Mouse (Mus musculus) limb, embryonic 11.5 days (tissue): ENCODE measurements around the gene Amer2. TPM values are rescaled to one million over a fixed set of nuclear protein-coding genes. Genes with fewer than 3 reads are reported as not detected.

ENCODE experiments used
- ATAC-seq: fragments of 200-750 bp; cut with Nextera tagmentation; 2 replicates; pipeline ENCODE4 v1.8.0; 2017; ENCODE audit warnings: low read depth; ENCODE audit not compliant: insufficient number of reproducible peaks, low FRiP score, low TSS enrichment
- DNase-seq: peaks from one replicate; pipeline ENCODE4 v3.0.0-alpha.2; 2015; ENCODE audit warnings: low spot score
- H3K27ac ChIP-seq: fragments of 300-500 bp; sonication (generic); replicated peaks from 2 replicates; pipeline ENCODE4 v1.5.1; 2014; ENCODE audit warnings: low read depth, mild to moderate bottlenecking, low read length
- H3K27me3 ChIP-seq: fragments of 300-500 bp; sonication (generic); 2 replicates; pipeline ENCODE4 v1.6.1; 2014; ENCODE audit warnings: mild to moderate bottlenecking, low read length, mixed read lengths; ENCODE audit not compliant: control insufficient read depth, insufficient read depth
- H3K36me3 ChIP-seq: fragments of 300-500 bp; sonication (generic); 2 replicates; pipeline ENCODE4 v1.6.1; 2014; ENCODE audit warnings: mild to moderate bottlenecking, low read length, moderate library complexity, mixed read lengths; ENCODE audit not compliant: control insufficient read depth, insufficient read depth
- H3K4me1 ChIP-seq: fragments of 300-500 bp; sonication (generic); 2 replicates; pipeline ENCODE4 v1.6.1; 2014; ENCODE audit warnings: low read length, mixed read lengths; ENCODE audit not compliant: control insufficient read depth, insufficient read depth
- H3K4me2 ChIP-seq: fragments of 300-500 bp; sonication (generic); 2 replicates; pipeline ENCODE4 v1.6.1; 2014; ENCODE audit warnings: low read depth, mild to moderate bottlenecking, moderate library complexity; ENCODE audit not compliant: severe bottlenecking
- H3K4me3 ChIP-seq: fragments of 300-500 bp; sonication (generic); 2 replicates; pipeline ENCODE4 v1.5.1; 2014; ENCODE audit warnings: low read depth, low read length
- H3K9ac ChIP-seq: fragments of 300-500 bp; sonication (generic); 2 replicates; pipeline ENCODE4 v1.6.1; 2014; ENCODE audit warnings: mild to moderate bottlenecking, low read length
- H3K9me3 ChIP-seq: fragments of 300-500 bp; sonication (generic); 2 replicates; pipeline ENCODE4 v1.6.1; 2016; ENCODE audit warnings: low read length; ENCODE audit not compliant: control insufficient read depth
- WGBS: fragments of 180-500 bp; shearing (Covaris S2); extraction: QIAGEN DNeasy Blood & Tissue Kit; methylation state at CpG from one replicate; pipeline ENCODE4 v1.1.7; 2014; 5-methylcytosine and 5-hydroxymethylcytosine counted together
- polyA plus RNA-seq: library from polyadenylated mRNA; unstranded; fragments of >200 nt; fragmentation: Nextera tagmentation; extraction: Ambion mirVana; gene quantifications from 2 replicates; pipeline ENCODE4 v1.2.1, GENCODE M21; 2014

Amer2 gene
- polyA plus RNA-seq, 1 experiment from 2014 or later = 3.3 TPM

- no peak overlapping the region for H3K4me3 ChIP-seq
- no peak overlapping the region for H3K4me2 ChIP-seq
- H3K9me3 ChIP-seq = no peaks in the 10 kb centered on the region
- no peak for DNase-seq
- no peaks in the 10 kb centered on the region for H3K27me3 ChIP-seq
- ATAC-seq = no peak
- WGBS = 80% methylated on average over 2 of the region's 2 CpGs
- no peaks in the 10 kb centered on the region for H3K36me3 ChIP-seq
- H3K9ac ChIP-seq = no peak overlapping the region
- H3K27ac ChIP-seq = no peak overlapping the region
- H3K4me1 ChIP-seq = no peaks in the 10 kb centered on the region
Observed at GRCm38 (mm10) chr14:60403228-60403627, 30.2 kb downstream of the Amer2 start.

GRCm38 (mm10) chr14:60405829-60406228 is 32.8 kb downstream of the Amer2 start:
- Histone ChIP-seq H3K27ac (no peak overlapping the region), H3K9ac (no peak overlapping the region), H3K4me3 (no peak overlapping the region), H3K4me1 (peaks cover 9% of the 10 kb centered on the region), H3K36me3 (no peaks in the 10 kb centered on the region), H3K4me2 (no peak overlapping the region), H3K9me3 (no peaks in the 10 kb centered on the region), H3K27me3 (no peaks in the 10 kb centered on the region)
- WGBS = 45% methylated on average over 2 of the region's 2 CpGs
- ATAC-seq = no peak
- DNase-seq = no peak

- peaks cover 9% of the 10 kb centered on the region for H3K4me1 ChIP-seq
- no peaks in the 10 kb centered on the region for H3K9me3 ChIP-seq
- ATAC-seq = no peak
- H3K36me3 ChIP-seq = no peaks in the 10 kb centered on the region
- no peak overlapping the region for H3K9ac ChIP-seq
- H3K27me3 ChIP-seq = no peaks in the 10 kb centered on the region
- WGBS = 88% methylated on average over 5 of the region's 5 CpGs
- H3K4me3 ChIP-seq = no peak overlapping the region
- H3K4me2 ChIP-seq = no peak overlapping the region
- no peak for DNase-seq
- no peak overlapping the region for H3K27ac ChIP-seq
Observed at GRCm38 (mm10) chr14:60406543-60406942, 33.5 kb downstream of the Amer2 start.

GRCm38 (mm10) chr14:60407319-60407718 is 34.3 kb downstream of the Amer2 start:
- H3K4me2 ChIP-seq = no peak overlapping the region
- DNase-seq (no peak), ATAC-seq (no peak)
- no peak overlapping the region for H3K27ac ChIP-seq
- no peak overlapping the region for H3K4me3 ChIP-seq
- no peaks in the 10 kb centered on the region for H3K9me3 ChIP-seq
- peaks cover 9% of the 10 kb centered on the region for H3K4me1 ChIP-seq
- H3K27me3 ChIP-seq = no peaks in the 10 kb centered on the region
- no peaks in the 10 kb centered on the region for H3K36me3 ChIP-seq
- WGBS = 75% methylated on average over 9 of the region's 9 CpGs
- H3K9ac ChIP-seq = no peak overlapping the region

GRCm38 (mm10) chr14:60409702-60410491 is 36.8 kb downstream of the Amer2 start:
- no peak for ATAC-seq
- Histone ChIP-seq H3K4me3 (no peak overlapping the region), H3K27ac (no peak overlapping the region)

GRCm38 (mm10) chr14:60411229-60411628 is 38.2 kb downstream of the Amer2 start:
- WGBS = 83% methylated on average over 6 of the region's 6 CpGs
- ATAC-seq (no peak), DNase-seq (no peak)
- Histone ChIP-seq H3K4me1 (peaks cover 9% of the 10 kb centered on the region), H3K27me3 (no peaks in the 10 kb centered on the region), H3K36me3 (no peaks in the 10 kb centered on the region), H3K4me2 (no peak overlapping the region), H3K4me3 (no peak overlapping the region), H3K9me3 (no peaks in the 10 kb centered on the region), H3K27ac (no peak overlapping the region), H3K9ac (no peak overlapping the region)

More at GRCm38 (mm10) chr14:60409702-60410491, 36.8 kb downstream of the Amer2 start:
- 23% methylated on average over 12 of the region's 12 CpGs for WGBS
- H3K9ac ChIP-seq = no peak overlapping the region
- peak overlapping the region; percentile 7; the same call in 1 of the 2 replicates for H3K4me2 ChIP-seq
- peak; percentile 24 for DNase-seq
- H3K36me3 ChIP-seq = no peaks in the 10 kb centered on the region
- peaks cover 9% of the 10 kb centered on the region for H3K4me1 ChIP-seq
- H3K9me3 ChIP-seq = no peaks in the 10 kb centered on the region
- H3K27me3 ChIP-seq = no peaks in the 10 kb centered on the region

- no peak overlapping the region for H3K4me3 ChIP-seq
- H3K9ac ChIP-seq = no peak overlapping the region
- no peak overlapping the region for H3K4me2 ChIP-seq
- H3K9me3 ChIP-seq = no peaks in the 10 kb centered on the region
- DNase-seq (no peak), ATAC-seq (no peak)
- H3K36me3 ChIP-seq = no peaks in the 10 kb centered on the region
- 90% methylated on average over 8 of the region's 8 CpGs for WGBS
- peaks cover 4% of the 10 kb centered on the region for H3K4me1 ChIP-seq
- no peak overlapping the region for H3K27ac ChIP-seq
- H3K27me3 ChIP-seq = no peaks in the 10 kb centered on the region
Observed at GRCm38 (mm10) chr14:60414691-60415090, 41.6 kb downstream of the Amer2 start.

- Histone ChIP-seq H3K36me3 (no peaks in the 10 kb centered on the region), H3K9ac (no peak overlapping the region), H3K9me3 (no peaks in the 10 kb centered on the region), H3K27me3 (no peaks in the 10 kb centered on the region), H3K4me3 (no peak overlapping the region), H3K27ac (no peak overlapping the region), H3K4me2 (no peak overlapping the region), H3K4me1 (no peaks in the 10 kb centered on the region)
- ATAC-seq (no peak), DNase-seq (no peak)
- 84% methylated on average over 5 of the region's 5 CpGs for WGBS
Observed at GRCm38 (mm10) chr14:60417924-60418323, 44.9 kb downstream of the Amer2 start.
